Mouse (Mus musculus) R1 (cell line): ENCODE measurements at regions not wholly inside any gene's neighbourhood (a gene's known extent, or its start where the extent isn't known, plus 50 kb on each side); places are given as distances from the start of the nearest gene placed in this dataset.
A peak's percentile ranks its signal among the peaks of the same experiment; 100 is the strongest.
"Not testable (repeated sequence)": the region's sequence is repeated elsewhere in the genome, so short reads cannot be mapped to it uniquely, and the experiment has no call there.

ENCODE experiments used
- DNase-seq: peaks from one replicate; pipeline ENCODE4 v3.0.0-alpha.2; 2018; ENCODE audit warnings: low read depth, low spot score

DNA sequence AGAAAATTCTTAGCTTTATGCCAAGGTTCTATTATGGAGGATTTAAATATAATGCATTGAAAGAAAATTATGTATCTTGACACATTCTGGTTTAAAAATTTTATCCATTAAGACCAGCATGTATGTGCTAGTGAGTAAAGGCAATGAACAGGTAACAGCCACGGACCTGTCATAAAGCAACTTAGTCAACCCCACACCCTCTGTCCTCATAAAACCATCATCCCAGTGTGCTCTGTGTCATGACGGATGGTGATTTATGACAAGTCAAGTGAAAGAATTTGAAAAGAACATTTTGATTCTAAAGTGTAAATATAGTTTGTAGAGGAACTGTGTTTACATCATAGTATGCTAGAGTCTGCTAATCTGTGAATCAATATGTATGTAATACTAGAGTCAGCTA lies 946.3 kb upstream of the Cypt12 start:
- DNase-seq: no peak

DNA sequence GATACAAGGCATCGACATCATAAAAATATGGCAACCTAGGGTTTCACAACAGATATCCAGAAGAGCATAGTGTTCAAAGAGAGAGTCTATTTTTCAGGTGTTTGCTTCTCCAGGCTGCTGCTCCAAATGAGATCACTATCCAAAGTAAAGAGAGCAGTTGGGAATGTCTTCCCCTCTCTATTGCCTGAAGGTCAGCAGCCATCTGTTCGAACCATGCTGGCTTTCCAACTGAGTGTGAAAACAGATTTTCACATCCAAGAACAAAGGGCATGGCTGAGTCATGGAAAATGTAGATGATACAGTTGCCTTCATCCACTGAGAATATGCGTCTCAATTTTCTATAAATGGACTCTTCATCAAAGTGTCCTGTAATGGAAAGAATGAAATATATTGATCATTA lies 945.1 kb upstream of the Cypt12 start:
- DNase-seq: no peak

DNA sequence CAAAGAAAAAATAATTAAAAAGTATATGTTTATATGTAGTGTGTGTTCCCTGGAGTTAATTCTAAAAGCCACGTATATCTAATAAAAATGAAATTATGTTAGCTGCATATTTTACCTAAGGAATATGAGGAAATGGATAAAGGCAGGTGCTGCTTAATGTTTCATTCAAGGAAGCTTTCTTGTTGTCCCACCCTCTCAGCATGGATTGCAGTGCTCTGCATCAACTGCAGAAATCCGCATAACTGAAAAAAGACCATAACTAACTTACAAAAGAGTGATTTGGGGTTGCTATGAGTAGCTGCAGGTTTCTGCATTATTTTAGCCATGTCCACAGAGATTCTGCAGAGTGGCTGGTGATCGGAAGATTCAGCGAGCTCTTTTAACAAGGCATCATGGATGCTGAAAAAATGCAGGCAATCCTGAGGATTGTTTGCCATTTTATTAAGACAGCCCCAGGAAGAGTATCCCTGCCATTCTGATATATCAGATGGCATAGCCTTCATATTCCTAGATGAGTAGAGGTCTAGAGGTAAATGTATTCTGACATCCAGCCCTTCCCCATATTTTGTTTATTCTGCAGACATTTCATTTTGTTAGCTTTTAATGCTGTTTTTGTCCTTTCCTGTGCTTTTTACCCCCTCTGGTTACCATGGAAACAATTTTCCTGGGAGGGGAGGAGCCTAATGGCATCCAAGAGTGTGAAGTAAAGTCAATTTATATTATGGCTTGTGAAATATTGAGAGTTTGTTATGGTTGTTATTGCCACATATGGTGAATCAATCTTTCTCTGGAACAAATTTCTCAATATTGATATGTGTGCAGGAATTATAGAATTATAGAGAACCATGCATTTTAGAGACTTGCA lies 933.8 kb upstream of the Cypt12 start:
- DNase-seq: no peak

DNA sequence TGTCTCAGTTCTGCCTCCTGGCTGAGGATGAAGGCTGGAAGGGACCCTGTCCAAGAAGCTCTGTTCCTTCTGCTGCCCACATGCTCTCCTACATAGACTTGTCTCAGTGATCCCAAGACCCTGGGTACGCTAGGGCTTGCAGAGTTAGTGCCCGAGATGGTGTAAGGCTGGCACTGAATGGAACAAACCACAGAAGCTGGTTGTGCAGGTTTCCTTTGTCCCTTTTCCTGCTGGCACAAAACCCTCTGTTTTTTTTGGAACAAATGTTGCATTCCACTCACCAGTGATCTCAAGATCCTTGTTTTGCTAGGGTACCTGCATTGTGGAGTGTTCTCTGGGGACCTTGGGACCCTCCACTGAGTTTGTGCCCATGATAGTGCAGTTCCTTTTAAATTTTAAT lies 897.4 kb upstream of the Cypt12 start:
- DNase-seq: no peak

DNA sequence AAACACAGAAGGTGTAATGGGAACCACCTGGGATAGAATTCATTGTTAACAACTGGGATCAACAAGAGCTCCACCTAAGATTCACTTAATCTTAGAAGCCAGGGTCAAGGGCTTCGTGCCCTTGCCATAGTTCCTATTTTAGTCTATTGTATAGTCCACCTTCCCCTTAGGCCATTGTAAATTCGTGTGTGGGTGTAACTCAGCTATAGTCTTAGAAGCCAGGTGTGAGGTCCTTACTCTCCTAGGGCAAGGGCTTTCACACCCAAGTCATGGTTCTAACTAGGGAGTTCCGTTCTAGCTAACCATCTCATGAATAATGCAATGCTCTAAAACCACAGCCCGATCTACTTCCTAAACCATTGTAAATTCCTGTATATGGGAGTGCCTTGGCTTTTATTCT lies 889.8 kb upstream of the Cypt12 start:
- DNase-seq: peak; percentile 69

DNA sequence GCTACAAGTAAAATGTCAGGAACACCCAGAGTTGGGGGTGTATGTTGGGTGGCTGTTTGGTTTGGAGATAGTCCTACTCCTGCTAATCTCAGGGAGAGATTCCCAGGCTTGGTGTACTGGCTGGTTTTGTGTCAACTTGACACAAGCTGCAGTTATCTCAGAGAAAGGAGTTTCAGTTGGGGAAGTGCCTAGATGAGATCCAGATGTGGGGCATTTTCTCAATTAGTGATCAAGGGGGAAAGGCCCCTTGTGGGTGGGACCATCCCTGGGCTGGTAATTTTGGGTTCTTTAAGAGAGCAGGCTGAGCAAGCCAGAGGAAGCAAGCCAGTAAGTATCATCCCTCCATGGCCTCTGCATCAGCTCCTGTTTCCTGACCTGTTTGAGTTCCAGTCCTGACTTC lies 841.9 kb upstream of the Cypt12 start:
- not testable (repeated sequence) for DNase-seq
